Mouse (Mus musculus) liver, embryonic 16.5 days (tissue): ENCODE results near the gene Arih1. TPM values are rescaled to one million over a fixed set of nuclear protein-coding genes. Genes with fewer than 3 reads are reported as not detected.

Experiments used
- ATAC-seq: fragments of 200-750 bp; cut with Nextera tagmentation; 2 replicates; pipeline ENCODE4 v1.8.0; 2017; ENCODE audit warnings: low read depth, mild to moderate bottlenecking, moderate number of reproducible peaks, moderate library complexity
- H3K27ac ChIP-seq: fragments of 300-500 bp; sonication (generic); 2 replicates; pipeline ENCODE4 v1.5.1; 2014; ENCODE audit warnings: mild to moderate bottlenecking, low read length
- H3K27me3 ChIP-seq: fragments of 300-500 bp; sonication (generic); 2 replicates; pipeline ENCODE4 v1.6.1; 2014; ENCODE audit warnings: low read depth, low read length, mixed read lengths; ENCODE audit not compliant: control insufficient read depth, insufficient read depth
- H3K36me3 ChIP-seq: fragments of 300-500 bp; sonication (generic); 2 replicates; pipeline ENCODE4 v1.6.1; 2014; ENCODE audit warnings: mild to moderate bottlenecking; ENCODE audit not compliant: control insufficient read depth, insufficient read depth
- H3K4me1 ChIP-seq: fragments of 300-500 bp; sonication (generic); 2 replicates; pipeline ENCODE4 v1.6.1; 2014; ENCODE audit warnings: low read depth, low read length, mixed read lengths; ENCODE audit not compliant: control insufficient read depth
- H3K4me2 ChIP-seq: fragments of 300-500 bp; sonication (generic); 2 replicates; pipeline ENCODE4 v1.6.1; 2014; ENCODE audit warnings: low read depth, low read length, mixed read lengths
- H3K4me3 ChIP-seq: fragments of 300-500 bp; sonication (generic); 2 replicates; pipeline ENCODE4 v1.5.1; 2014; ENCODE audit warnings: low read depth, mild to moderate bottlenecking, low read length
- H3K9ac ChIP-seq: fragments of 300-500 bp; sonication (generic); 2 replicates; pipeline ENCODE4 v1.6.1; 2014; ENCODE audit warnings: low read depth, low read length
- H3K9me3 ChIP-seq: fragments of 300-500 bp; sonication (generic); replicated peaks from 2 replicates; pipeline ENCODE4 v1.6.1; 2016; ENCODE audit warnings: low read length; ENCODE audit not compliant: control insufficient read depth
- WGBS: fragments of 180-500 bp; shearing (Covaris S2); extraction: QIAGEN DNeasy Blood & Tissue Kit; methylation state at CpG from one replicate; pipeline ENCODE4 v1.1.7; 2014; ENCODE audit not compliant: insufficient replicate concordance; 5-methylcytosine and 5-hydroxymethylcytosine counted together
- polyA plus RNA-seq: library from polyadenylated mRNA; unstranded; fragments of >200 nt; fragmentation: Nextera tagmentation; extraction: Ambion mirVana; gene quantifications from 2 replicates; pipeline ENCODE4 v1.2.1, GENCODE M21; 2015

Arih1 gene
- polyA plus RNA-seq, 1 experiment from 2014 or later: 4.3 TPM

- H3K36me3 ChIP-seq: no peaks in the 10 kb centered on the region
- no peak overlapping the region for H3K27ac ChIP-seq
- H3K4me3 ChIP-seq: no peak overlapping the region
- no peak overlapping the region for H3K9ac ChIP-seq
- no peaks in the 10 kb centered on the region for H3K27me3 ChIP-seq
- H3K4me2 ChIP-seq: no peak overlapping the region
- H3K9me3 ChIP-seq: no peaks in the 10 kb centered on the region
- 23% methylated on average over 1 of the region's 1 CpGs for WGBS
- ATAC-seq: no peak
- peaks cover 7% of the 10 kb centered on the region for H3K4me1 ChIP-seq
These were observed 4.0 kb downstream of the Arih1 start for GRCm38 (mm10) chr9:59482419-59482818.

- Histone ChIP-seq H3K9me3 (no peaks in the 10 kb centered on the region), H3K4me1 (peaks cover 2% of the 10 kb centered on the region), H3K27ac (no peak overlapping the region), H3K4me2 (no peak overlapping the region), H3K9ac (no peak overlapping the region), H3K36me3 (no peaks in the 10 kb centered on the region; the same call in 1 of the 2 replicates), H3K27me3 (no peaks in the 10 kb centered on the region), H3K4me3 (no peak overlapping the region)
- no peak for ATAC-seq
- WGBS: 76% methylated on average over 2 of the region's 2 CpGs
These were observed 9.8 kb downstream of the Arih1 start for GRCm38 (mm10) chr9:59476617-59477016.

- H3K4me1 ChIP-seq: peaks cover 2% of the 10 kb centered on the region
- no peak overlapping the region for H3K4me2 ChIP-seq
- no peak overlapping the region for H3K4me3 ChIP-seq
- WGBS: 37% methylated on average over 1 of the region's 1 CpGs
- no peaks in the 10 kb centered on the region for H3K9me3 ChIP-seq
- H3K9ac ChIP-seq: no peak overlapping the region
- H3K27me3 ChIP-seq: no peaks in the 10 kb centered on the region
- ATAC-seq: no peak
- H3K27ac ChIP-seq: no peak overlapping the region
- H3K36me3 ChIP-seq: no peaks in the 10 kb centered on the region; the same call in 1 of the 2 replicates
These were observed 11.6 kb downstream of the Arih1 start for GRCm38 (mm10) chr9:59474838-59475237.

- no peaks in the 10 kb centered on the region for H3K9me3 ChIP-seq
- H3K4me3 ChIP-seq: no peak overlapping the region
- 70% methylated on average over 2 of the region's 2 CpGs for WGBS
- H3K36me3 ChIP-seq: no peaks in the 10 kb centered on the region; the same call in 1 of the 2 replicates
- no peak overlapping the region for H3K9ac ChIP-seq
- ATAC-seq: no peak
- H3K4me1 ChIP-seq: peaks cover 2% of the 10 kb centered on the region; the same call in 1 of the 2 replicates
- no peaks in the 10 kb centered on the region for H3K27me3 ChIP-seq
- no peak overlapping the region for H3K4me2 ChIP-seq
- no peak overlapping the region for H3K27ac ChIP-seq
These were observed 13.2 kb downstream of the Arih1 start for GRCm38 (mm10) chr9:59473171-59473570.

- H3K27me3 ChIP-seq: no peaks in the 10 kb centered on the region
- H3K4me3 ChIP-seq: no peak overlapping the region
- H3K4me1 ChIP-seq: no peaks in the 10 kb centered on the region
- no peak overlapping the region for H3K9ac ChIP-seq
- H3K4me2 ChIP-seq: no peak overlapping the region
- WGBS: 63% methylated on average over 1 of the region's 1 CpGs
- no peaks in the 10 kb centered on the region; the same call in 1 of the 2 replicates for H3K36me3 ChIP-seq
- H3K9me3 ChIP-seq: no peaks in the 10 kb centered on the region
- no peak overlapping the region for H3K27ac ChIP-seq
- no peak for ATAC-seq
These were observed 17.0 kb downstream of the Arih1 start for GRCm38 (mm10) chr9:59469446-59469845.

- 79% methylated on average over 1 of the region's 1 CpGs for WGBS
- ATAC-seq: no peak
- Histone ChIP-seq H3K4me1 (no peaks in the 10 kb centered on the region; the same call in none of the 2 replicates), H3K9me3 (no peaks in the 10 kb centered on the region), H3K36me3 (no peaks in the 10 kb centered on the region), H3K27ac (no peak overlapping the region), H3K9ac (no peak overlapping the region), H3K4me2 (no peak overlapping the region), H3K27me3 (no peaks in the 10 kb centered on the region), H3K4me3 (no peak overlapping the region)
These were observed 22.1 kb downstream of the Arih1 start for GRCm38 (mm10) chr9:59464293-59464692.

- Histone ChIP-seq H3K9ac (no peak overlapping the region), H3K4me1 (peaks cover 18% of the 10 kb centered on the region), H3K9me3 (no peaks in the 10 kb centered on the region), H3K4me3 (no peak overlapping the region), H3K36me3 (no peaks in the 10 kb centered on the region), H3K27ac (no peak overlapping the region), H3K4me2 (no peak overlapping the region), H3K27me3 (no peaks in the 10 kb centered on the region)
- ATAC-seq: no peak
- 67% methylated on average over 4 of the region's 4 CpGs for WGBS
These were observed 27.4 kb downstream of the Arih1 start for GRCm38 (mm10) chr9:59458997-59459510.

- H3K4me2 ChIP-seq: no peak overlapping the region
- H3K27ac ChIP-seq: no peak overlapping the region
- H3K9ac ChIP-seq: no peak overlapping the region
- no peaks in the 10 kb centered on the region for H3K9me3 ChIP-seq
- no peak for ATAC-seq
- H3K4me1 ChIP-seq: peaks cover 18% of the 10 kb centered on the region
- no peaks in the 10 kb centered on the region for H3K27me3 ChIP-seq
- 40% methylated on average over 1 of the region's 1 CpGs for WGBS
- H3K36me3 ChIP-seq: no peaks in the 10 kb centered on the region
- H3K4me3 ChIP-seq: no peak overlapping the region
These were observed 28.0 kb downstream of the Arih1 start for GRCm38 (mm10) chr9:59458416-59458815.

GRCm38 (mm10) chr9:59457671-59458070, 28.7 kb downstream of the Arih1 start:
- 78% methylated on average over 1 of the region's 1 CpGs for WGBS
- no peak overlapping the region for H3K4me3 ChIP-seq
- H3K4me2 ChIP-seq: no peak overlapping the region
- peaks cover 18% of the 10 kb centered on the region for H3K4me1 ChIP-seq
- H3K27me3 ChIP-seq: no peaks in the 10 kb centered on the region
- no peak overlapping the region for H3K27ac ChIP-seq
- H3K36me3 ChIP-seq: no peaks in the 10 kb centered on the region
- no peaks in the 10 kb centered on the region for H3K9me3 ChIP-seq
- H3K9ac ChIP-seq: no peak overlapping the region
- no peak for ATAC-seq
